15 mouse cellular contexts compared by ENCODE assay signal in genomic region chr3:52754978-52755377, GRCm38 (mm10).
A peak's percentile ranks its signal among the peaks of the same experiment; 100 is the strongest.
DNase-seq lines count a peak whose midpoint lies in the region; ATAC-seq and TF ChIP-seq lines count a peak whose summit lies in the region.
"Had no signal": no experiment of that assay in that cellular context is flagged by ENCODE, and none has a peak within 500 bp of the region (broad histone marks: within the 10 kb centered on the region; RNA-seq: fewer than 3 reads in every experiment).

No protein-coding gene starts in this region.

- TF ChIP-seq CTCF in liver, postnatal 0 days (IDR thresholded peaks at IDR 0.05; ENCODE audit: low read depth): no peak
- TF ChIP-seq CTCF in kidney, postnatal 0 days (IDR thresholded peaks at IDR 0.05; ENCODE audit: low read depth): no peak
- TF ChIP-seq CTCF in spleen, adult 2 months (IDR thresholded peaks at IDR 0.05; ENCODE audit: extremely low read depth, insufficient read depth, insufficient read length, insufficient replicate concordance): no peak

- WGBS in liver, postnatal 0 days (ENCODE audit: insufficient replicate concordance): 33% methylated on average over 6 of the region's 6 CpGs
- 42% methylated on average over 6 of the region's 6 CpGs for WGBS in liver, embryonic 12.5 days (ENCODE audit: insufficient replicate concordance)
- 10% methylated on average over 6 of the region's 6 CpGs for WGBS in kidney, postnatal 0 days
- WGBS in spleen, adult 2 months: 16% methylated on average over 6 of the region's 6 CpGs

- DNase-seq in liver, postnatal 0 days: no peak
- DNase-seq in embryo, embryonic 11 days: peak; percentile 32
- peak; percentile 93 for DNase-seq in kidney, postnatal 0 days (ENCODE audit: low spot score)
- DNase-seq in spleen, adult 2 months (ENCODE audit: low read depth in 1 of 2, low spot score in 2 of 2): peak; percentile 58 to 73
- no peak for DNase-seq in cerebellum, adult 9-11 months
- no peak for DNase-seq in cerebellum, adult 9-10 months
- DNase-seq: gastrocnemius, postnatal 14 days; thymus, postnatal 14 days had no signal

- no peaks in the 10 kb centered on the region for H3K27me3 ChIP-seq in liver, postnatal 0 days (ENCODE audit: insufficient read depth, low read length)
- no peaks in the 10 kb centered on the region for H3K27me3 ChIP-seq in liver, embryonic 12.5 days (replicated peaks)
- H3K27me3 ChIP-seq in kidney, postnatal 0 days (ENCODE audit: insufficient read depth, low read length): no peaks in the 10 kb centered on the region
- no peaks in the 10 kb centered on the region for H3K27me3 ChIP-seq in spleen, adult 2 months (ENCODE audit: control insufficient read depth, insufficient read depth, low read length)
- H3K27me3 ChIP-seq: CH12.LX; embryonic facial prominence, embryonic 13.5 days; forebrain, embryonic 12.5 days; Patski had no signal

- H3K27ac ChIP-seq in liver, postnatal 0 days (ENCODE audit: low read depth): peak overlapping the region; percentile 25; the same call in 1 of the 2 replicates
- H3K27ac ChIP-seq in liver, embryonic 12.5 days: no peak overlapping the region
- H3K27ac ChIP-seq in kidney, postnatal 0 days: peak overlapping the region; percentile 52; the same call in 1 of the 2 replicates
- peak overlapping the region; percentile 77 for H3K27ac ChIP-seq in spleen, adult 2 months (ENCODE audit: insufficient read depth, low read length)
- H3K27ac ChIP-seq: embryonic facial prominence, embryonic 13.5 days; forebrain, embryonic 12.5 days; macrophage had no signal

- no peak for TF ChIP-seq EP300 in liver, postnatal 0 days (IDR thresholded peaks at IDR 0.05; ENCODE audit: low read depth)

- H3K9me3 ChIP-seq in liver, postnatal 0 days (ENCODE audit: low read length): no peaks in the 10 kb centered on the region
- H3K9me3 ChIP-seq in liver, embryonic 12.5 days (replicated peaks): no peaks in the 10 kb centered on the region
- H3K9me3 ChIP-seq in kidney, postnatal 0 days (replicated peaks; ENCODE audit: low read length): no peaks in the 10 kb centered on the region
- H3K9me3 ChIP-seq: embryonic facial prominence, embryonic 13.5 days; forebrain, embryonic 12.5 days had no signal

- H3K9ac ChIP-seq in liver, postnatal 0 days (replicated peaks): no peak overlapping the region
- no peak overlapping the region for H3K9ac ChIP-seq in liver, embryonic 12.5 days
- no peak overlapping the region for H3K9ac ChIP-seq in kidney, postnatal 0 days (ENCODE audit: low read depth, low read length)
- H3K9ac ChIP-seq: embryonic facial prominence, embryonic 13.5 days; forebrain, embryonic 12.5 days had no signal

- no peak for TF ChIP-seq POLR2A in spleen, adult 2 months (IDR thresholded peaks at IDR 0.05; ENCODE audit: low read depth, low read length)

- ATAC-seq in liver, postnatal 0 days: peak; percentile 24; the same call in 1 of the 2 replicates
- no peak for ATAC-seq in liver, embryonic 12.5 days
- peak; percentile 85 for ATAC-seq in kidney, postnatal 0 days (replicated peaks; ENCODE audit: low FRiP score, low read depth)
- ATAC-seq: inflammation-experienced regulatory T-cells, adult 6 months; Patski had no signal

- no peak overlapping the region for H3K4me2 ChIP-seq in liver, postnatal 0 days (ENCODE audit: low read depth, low read length)
- no peak overlapping the region for H3K4me2 ChIP-seq in liver, embryonic 12.5 days
- peak overlapping the region; percentile 24 for H3K4me2 ChIP-seq in kidney, postnatal 0 days (ENCODE audit: low read length)
- H3K4me2 ChIP-seq: embryonic facial prominence, embryonic 13.5 days; forebrain, embryonic 12.5 days had no signal

- H3K4me1 ChIP-seq in liver, postnatal 0 days (ENCODE audit: insufficient read depth): peaks cover 9% of the 10 kb centered on the region
- H3K4me1 ChIP-seq in liver, embryonic 12.5 days: no peaks in the 10 kb centered on the region
- peaks cover 18% of the 10 kb centered on the region for H3K4me1 ChIP-seq in kidney, postnatal 0 days (replicated peaks; ENCODE audit: insufficient read depth, low read length)
- H3K4me1 ChIP-seq in spleen, adult 2 months (ENCODE audit: control insufficient read depth, insufficient read depth, insufficient read length): peaks cover 35% of the 10 kb centered on the region
- H3K4me1 ChIP-seq: embryonic facial prominence, embryonic 13.5 days; forebrain, embryonic 12.5 days had no signal

- H3K4me3 ChIP-seq in liver, postnatal 0 days (ENCODE audit: low read depth, low read length): no peak overlapping the region
- H3K4me3 ChIP-seq in liver, embryonic 12.5 days: no peak overlapping the region
- H3K4me3 ChIP-seq in kidney, postnatal 0 days (replicated peaks; ENCODE audit: low read depth, low read length): no peak overlapping the region
- H3K4me3 ChIP-seq in spleen, adult 2 months (ENCODE audit: extremely low read depth, insufficient read depth, insufficient read length): peak overlapping the region; percentile 6; the same call in 1 of the 2 replicates
- H3K4me3 ChIP-seq: embryonic facial prominence, embryonic 13.5 days; forebrain, embryonic 12.5 days had no signal

- H3K36me3 ChIP-seq in liver, postnatal 0 days (replicated peaks; ENCODE audit: insufficient read depth, low read length): no peaks in the 10 kb centered on the region
- no peaks in the 10 kb centered on the region for H3K36me3 ChIP-seq in liver, embryonic 12.5 days
- no peaks in the 10 kb centered on the region for H3K36me3 ChIP-seq in kidney, postnatal 0 days (ENCODE audit: insufficient read depth, low read length)
- H3K36me3 ChIP-seq in spleen, adult 2 months (ENCODE audit: control insufficient read depth, insufficient read depth, low read length): no peaks in the 10 kb centered on the region
- H3K36me3 ChIP-seq: embryonic facial prominence, embryonic 13.5 days; forebrain, embryonic 12.5 days had no signal

Comparison
In these comparisons a context has a peak if more than half of its experiments do, and no peak if none do; other contexts are left out.
1. DNase-seq: peak in embryo, embryonic 11 days (single experiment), kidney, postnatal 0 days (single experiment) and spleen, adult 2 months (2 of 2); none in liver, postnatal 0 days (single experiment), cerebellum, adult 9-11 months (single experiment) and cerebellum, adult 9-10 months (single experiment).